Mouse (Mus musculus) hindbrain, embryonic 15.5 days (tissue): ENCODE measurements around the gene Fndc3b. TPM values are rescaled to one million over a fixed set of nuclear protein-coding genes. Genes with fewer than 3 reads are reported as not detected.

ENCODE experiments used
- ATAC-seq: fragments of 200-750 bp; cut with Nextera tagmentation; 2 replicates; pipeline ENCODE4 v1.8.0; 2017; ENCODE audit warnings: low read depth, moderate number of reproducible peaks, moderate TSS enrichment; ENCODE audit not compliant: low FRiP score
- H3K27ac ChIP-seq: fragments of 300-500 bp; sonication (generic); replicated peaks from 2 replicates; pipeline ENCODE4 v1.5.1; 2015; ENCODE audit warnings: mild to moderate bottlenecking, inconsistent platforms
- H3K27me3 ChIP-seq: fragments of 300-500 bp; sonication (generic); 2 replicates; pipeline ENCODE4 v1.6.1; 2015; ENCODE audit warnings: control low read depth, inconsistent platforms
- H3K36me3 ChIP-seq: fragments of 300-500 bp; sonication (generic); 2 replicates; pipeline ENCODE4 v1.6.1; 2015; ENCODE audit warnings: control low read depth, inconsistent platforms
- H3K4me1 ChIP-seq: fragments of 300-500 bp; sonication (generic); replicated peaks from 2 replicates; pipeline ENCODE4 v1.6.1; 2015; ENCODE audit warnings: control low read depth, inconsistent platforms
- H3K4me2 ChIP-seq: fragments of 300-500 bp; sonication (generic); 2 replicates; pipeline ENCODE4 v1.6.1; 2015; ENCODE audit warnings: moderate library complexity, mild to moderate bottlenecking, inconsistent platforms
- H3K4me3 ChIP-seq: fragments of 300-500 bp; sonication (generic); 2 replicates; pipeline ENCODE4 v1.5.1; 2015; ENCODE audit warnings: mild to moderate bottlenecking, inconsistent platforms
- H3K9ac ChIP-seq: fragments of 300-500 bp; sonication (generic); 2 replicates; pipeline ENCODE4 v1.6.1; 2015; ENCODE audit warnings: inconsistent platforms
- H3K9me3 ChIP-seq: fragments of 300-500 bp; sonication (generic); 2 replicates; pipeline ENCODE4 v1.6.1; 2016; ENCODE audit warnings: control low read depth, inconsistent platforms
- WGBS: fragments of 180-500 bp; shearing (Covaris S2); methylation state at CpG from one replicate; pipeline ENCODE4 v1.1.7; 2015; 5-methylcytosine and 5-hydroxymethylcytosine counted together
- polyA plus RNA-seq: library from polyadenylated mRNA; unstranded; fragments of >200 nt; fragmentation: Nextera tagmentation; extraction: Ambion mirVana; gene quantifications from 2 replicates; pipeline ENCODE4 v1.2.1, GENCODE M21; 2015

Fndc3b gene
- polyA plus RNA-seq, 1 experiment from 2014 or later: 7.5 TPM

DNA sequence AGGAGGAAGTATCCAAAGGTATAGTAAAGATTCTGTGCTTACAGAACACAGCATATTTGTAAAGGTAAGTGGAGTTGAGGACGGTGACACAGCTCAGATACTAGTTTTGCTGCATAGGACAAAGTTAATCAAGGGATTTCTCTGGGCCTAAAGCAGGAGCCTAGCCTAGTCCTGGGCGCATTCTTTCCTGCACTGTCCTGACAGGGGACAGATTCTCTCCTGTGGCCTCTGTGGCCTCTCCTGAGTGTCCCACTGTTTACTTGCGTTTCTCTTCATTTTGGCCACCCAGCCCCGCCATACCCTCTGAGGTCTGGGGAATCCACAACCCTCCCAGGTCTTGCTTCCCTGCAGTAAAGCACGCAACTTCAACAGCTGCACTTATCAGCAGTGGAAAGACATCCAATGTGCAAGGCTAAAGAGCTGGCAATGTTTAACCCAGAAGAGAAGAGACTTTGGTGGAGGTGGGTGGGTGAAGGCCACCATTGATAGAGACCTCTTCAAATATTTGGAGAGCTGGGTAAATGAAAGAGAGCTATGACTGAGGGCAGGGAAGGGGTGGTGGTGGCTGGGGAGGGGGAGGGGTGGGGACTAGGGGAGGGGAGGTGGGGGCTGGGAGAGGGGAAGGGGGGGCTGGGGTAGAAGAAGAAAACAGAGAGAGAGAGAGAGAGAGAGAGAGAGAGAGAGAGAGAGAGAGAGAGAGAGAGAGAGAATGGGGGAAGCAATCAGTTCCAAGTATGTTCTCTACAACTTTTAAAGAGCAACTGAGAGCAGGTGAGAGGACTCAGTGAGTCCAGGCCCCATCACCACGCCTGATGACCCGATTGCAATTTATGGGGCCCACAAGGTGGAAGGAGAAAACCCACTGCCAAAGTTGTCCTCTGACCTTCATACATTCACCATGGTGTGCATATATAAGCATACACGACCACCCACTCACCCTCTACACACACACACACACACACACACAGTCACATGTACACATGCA lies 18.0 kb upstream of the Fndc3b start:
- Histone ChIP-seq H3K4me2 (no peak overlapping the region), H3K36me3 (no peaks in the 10 kb centered on the region), H3K9ac (no peak overlapping the region), H3K4me3 (no peak overlapping the region), H3K9me3 (no peaks in the 10 kb centered on the region), H3K27ac (no peak overlapping the region), H3K27me3 (no peaks in the 10 kb centered on the region), H3K4me1 (no peaks in the 10 kb centered on the region)
- WGBS: 84% methylated on average over 8 of the region's 8 CpGs
- ATAC-seq: no peak

- Histone ChIP-seq H3K27me3 (no peaks in the 10 kb centered on the region), H3K36me3 (no peaks in the 10 kb centered on the region), H3K4me3 (no peak overlapping the region), H3K4me2 (no peak overlapping the region), H3K9me3 (no peaks in the 10 kb centered on the region), H3K4me1 (no peaks in the 10 kb centered on the region), H3K27ac (no peak overlapping the region), H3K9ac (no peak overlapping the region)
- no peak for ATAC-seq
- 9% methylated on average over 7 of the region's 7 CpGs for WGBS
Observed at GRCm38 (mm10) chr3:27728176-27728575, 17.1 kb upstream of the Fndc3b start.

DNA sequence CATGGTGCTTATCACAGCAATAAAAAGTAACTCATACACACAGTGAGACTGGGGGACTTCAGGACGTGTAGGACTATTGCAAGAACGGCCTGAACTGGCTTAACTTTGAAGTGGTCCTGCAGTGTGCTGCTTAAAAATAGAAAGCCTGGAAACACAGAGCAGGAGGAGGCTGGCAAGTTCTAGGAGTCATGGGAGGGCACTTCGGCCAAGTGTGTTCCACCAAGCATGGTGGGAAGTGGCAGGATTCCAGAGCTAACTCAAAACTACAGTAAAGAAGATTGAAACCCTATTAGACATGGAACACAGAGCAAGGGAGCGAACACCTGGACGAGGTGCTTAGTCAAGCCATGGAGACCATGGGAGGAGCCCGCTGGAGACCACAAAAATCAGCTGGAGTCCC lies 14.6 kb upstream of the Fndc3b start:
- Histone ChIP-seq H3K9me3 (no peaks in the 10 kb centered on the region), H3K27ac (no peak overlapping the region), H3K36me3 (no peaks in the 10 kb centered on the region), H3K4me3 (no peak overlapping the region), H3K4me1 (no peaks in the 10 kb centered on the region), H3K4me2 (no peak overlapping the region), H3K9ac (no peak overlapping the region), H3K27me3 (no peaks in the 10 kb centered on the region)
- ATAC-seq: no peak
- WGBS: 84% methylated on average over 6 of the region's 6 CpGs

DNA sequence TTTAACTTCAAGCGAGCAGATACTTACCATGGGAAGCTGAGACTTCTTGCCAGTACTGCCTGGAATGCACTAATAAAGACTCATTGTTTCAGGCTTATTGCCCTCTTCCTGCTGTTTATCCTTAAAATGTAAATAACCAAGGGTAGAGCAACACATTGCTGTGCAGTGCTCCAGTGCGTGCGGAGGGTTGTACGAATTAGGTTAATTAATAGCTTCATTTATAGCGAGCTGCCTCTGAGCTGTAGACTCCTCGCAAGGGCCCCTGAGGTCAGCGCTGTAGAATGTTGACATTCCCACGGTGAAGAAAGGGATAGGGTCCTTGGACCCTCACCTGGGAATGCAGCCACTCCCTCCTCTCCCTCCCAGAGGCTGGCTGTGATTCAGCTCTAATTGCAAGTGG lies 13.1 kb upstream of the Fndc3b start:
- Histone ChIP-seq H3K27ac (no peak overlapping the region), H3K36me3 (no peaks in the 10 kb centered on the region), H3K4me2 (no peak overlapping the region), H3K9ac (no peak overlapping the region), H3K9me3 (no peaks in the 10 kb centered on the region), H3K4me3 (no peak overlapping the region), H3K4me1 (no peaks in the 10 kb centered on the region), H3K27me3 (no peaks in the 10 kb centered on the region)
- WGBS: 56% methylated on average over 8 of the region's 8 CpGs
- ATAC-seq: no peak

DNA sequence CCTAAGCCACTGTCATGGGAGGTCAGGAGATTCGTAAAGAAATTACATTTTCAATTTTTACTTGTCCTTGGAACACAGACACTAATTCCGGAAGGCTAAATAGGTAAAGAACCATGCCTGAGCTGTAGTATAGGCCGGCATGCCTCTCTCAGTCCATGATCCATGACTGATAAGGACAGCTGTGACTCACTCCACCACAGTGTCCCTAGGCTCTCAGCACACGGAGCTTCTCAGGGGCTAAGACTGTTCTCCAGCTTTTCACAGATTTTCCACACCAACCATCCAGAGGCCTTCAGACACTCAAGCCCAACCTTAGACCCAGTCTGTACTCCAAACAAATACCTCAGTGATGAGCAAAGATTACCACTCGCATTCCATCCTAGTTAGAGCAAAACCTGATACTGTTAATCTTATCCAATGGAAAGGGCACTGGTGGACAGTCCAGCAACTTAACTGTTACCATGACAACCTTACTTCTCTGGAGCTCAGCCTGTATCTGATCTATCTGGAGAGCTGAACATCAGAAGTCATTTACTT lies 7.8 kb upstream of the Fndc3b start:
- WGBS: 85% methylated on average over 5 of the region's 5 CpGs
- Histone ChIP-seq H3K27me3 (no peaks in the 10 kb centered on the region), H3K9me3 (no peaks in the 10 kb centered on the region), H3K9ac (no peak overlapping the region), H3K36me3 (no peaks in the 10 kb centered on the region), H3K4me3 (no peak overlapping the region), H3K27ac (no peak overlapping the region), H3K4me2 (no peak overlapping the region), H3K4me1 (no peaks in the 10 kb centered on the region)
- no peak for ATAC-seq

DNA sequence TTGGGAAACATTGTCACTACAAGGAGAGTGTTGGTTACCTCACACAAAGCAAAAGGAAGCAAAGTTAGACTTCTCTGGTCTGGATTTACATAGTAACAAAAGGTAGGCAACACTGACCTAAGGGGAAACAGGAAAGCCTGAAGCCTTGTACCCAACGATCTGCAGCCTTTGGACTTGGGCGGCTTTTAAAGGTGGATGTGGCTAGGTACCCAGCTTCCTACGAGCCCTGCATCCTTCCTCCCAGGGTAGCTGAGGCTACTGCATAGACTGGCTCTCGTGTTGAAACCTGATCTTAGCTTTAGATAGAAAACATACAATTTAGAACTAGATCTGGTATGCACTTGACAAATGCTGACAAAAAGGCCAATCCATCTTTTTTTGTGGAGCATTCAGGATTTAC lies 2.9 kb upstream of the Fndc3b start:
- Histone ChIP-seq H3K27me3 (no peaks in the 10 kb centered on the region), H3K27ac (no peak overlapping the region), H3K4me2 (no peak overlapping the region), H3K9ac (no peak overlapping the region), H3K4me3 (no peak overlapping the region), H3K9me3 (no peaks in the 10 kb centered on the region), H3K4me1 (peaks cover 5% of the 10 kb centered on the region; the same call in 1 of the 2 replicates), H3K36me3 (no peaks in the 10 kb centered on the region)
- ATAC-seq: no peak
- WGBS: 70% methylated on average over 4 of the region's 4 CpGs

- Histone ChIP-seq H3K9me3 (no peaks in the 10 kb centered on the region), H3K27ac (no peak overlapping the region), H3K4me2 (no peak overlapping the region), H3K36me3 (no peaks in the 10 kb centered on the region), H3K4me1 (peaks cover 11% of the 10 kb centered on the region; the same call in 1 of the 2 replicates), H3K4me3 (no peak overlapping the region), H3K9ac (no peak overlapping the region), H3K27me3 (no peaks in the 10 kb centered on the region)
- WGBS: 63% methylated on average over 6 of the region's 6 CpGs
- ATAC-seq: no peak
Observed at GRCm38 (mm10) chr3:27712421-27712820, 1.3 kb upstream of the Fndc3b start.

DNA sequence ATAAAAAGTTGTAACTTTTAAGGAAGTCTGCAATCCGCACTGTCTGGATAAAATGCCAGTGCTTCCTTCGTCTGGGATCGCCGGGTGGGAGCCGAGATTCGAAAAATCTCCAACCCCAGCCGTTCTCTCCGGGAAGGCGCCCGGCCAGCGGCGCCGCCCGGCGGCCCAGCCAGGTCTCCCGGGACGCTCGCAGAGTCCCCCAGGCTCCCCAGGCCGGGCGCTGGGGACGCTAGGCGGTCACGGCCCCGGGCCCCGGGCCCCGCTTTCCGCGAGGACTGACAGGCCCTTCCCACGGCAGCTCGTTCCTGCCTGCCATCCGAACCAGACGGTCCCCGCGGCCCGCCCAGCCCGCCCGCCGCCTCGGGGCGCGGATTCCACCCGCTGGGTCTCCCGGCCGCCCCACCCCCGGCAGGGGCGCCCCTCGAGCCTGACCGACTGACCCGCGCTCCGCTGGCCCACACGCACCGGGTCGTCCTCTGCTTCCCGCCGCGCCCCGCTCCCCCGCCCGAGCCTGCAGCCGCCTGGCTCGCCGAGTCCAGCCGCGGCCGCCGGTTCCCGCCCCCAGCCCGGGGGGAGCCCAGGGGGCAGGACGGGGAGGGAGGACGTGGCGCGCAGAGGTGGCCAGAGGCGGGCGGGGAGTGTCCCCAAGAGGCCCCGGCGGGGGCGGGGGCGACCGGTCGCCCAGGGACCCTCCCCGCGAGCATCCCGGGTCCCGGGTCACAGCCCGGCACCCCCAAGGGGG lies 1.0 kb downstream of the Fndc3b start:
- H3K4me2 ChIP-seq: peak overlapping the region; percentile 86
- WGBS: under 1% methylated on average over 67 of the region's 86 CpGs
- peak; percentile 65 for ATAC-seq
- H3K9ac ChIP-seq: peak overlapping the region; percentile 80
- H3K27ac ChIP-seq: peak overlapping the region; percentile 93
- peaks cover 11% of the 10 kb centered on the region; the same call in 1 of the 2 replicates for H3K4me1 ChIP-seq
- peak overlapping the region; percentile 98 for H3K4me3 ChIP-seq
- no peaks in the 10 kb centered on the region for H3K36me3 ChIP-seq
- H3K27me3 ChIP-seq: no peaks in the 10 kb centered on the region
- H3K9me3 ChIP-seq: no peaks in the 10 kb centered on the region

DNA sequence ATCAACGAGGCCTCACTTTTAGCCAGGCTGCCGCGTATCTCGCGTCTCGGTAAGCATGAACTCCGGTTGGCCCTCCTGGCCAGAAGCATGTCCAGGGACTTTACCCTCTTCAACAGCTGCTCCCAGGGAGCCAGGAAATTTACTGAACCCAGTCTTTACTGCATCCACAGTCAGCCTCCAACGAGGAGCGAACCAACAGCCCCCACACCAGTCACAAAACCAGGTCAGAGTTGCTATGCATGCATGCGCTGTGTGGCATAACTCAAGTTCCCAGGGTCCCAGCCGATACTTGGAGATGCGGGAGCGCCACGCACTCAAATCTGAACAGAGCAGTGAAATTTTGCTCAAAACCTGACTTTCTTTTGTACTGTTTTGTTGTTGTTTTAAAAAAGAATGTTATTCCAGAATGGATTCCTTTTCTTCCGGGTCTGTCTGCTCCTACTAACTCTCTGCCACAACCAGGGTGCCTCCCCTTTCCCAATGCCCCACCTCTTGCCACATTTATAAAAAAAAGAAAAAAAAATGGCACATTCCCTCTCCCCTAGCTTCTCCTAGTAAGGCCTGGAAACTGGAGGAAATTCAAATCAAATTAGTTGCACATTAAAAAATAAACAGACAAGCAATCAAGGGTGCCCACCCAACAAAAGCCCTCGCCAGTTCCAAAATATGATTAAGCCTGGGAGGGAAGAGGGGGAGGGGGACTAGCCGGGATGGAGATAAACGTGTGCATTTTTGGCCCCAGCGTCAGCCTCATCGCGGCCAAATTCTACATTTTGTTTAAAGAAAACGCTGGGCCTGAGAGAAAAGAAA lies 1.8 kb downstream of the Fndc3b start:
- Histone ChIP-seq H3K4me3 (peak overlapping the region; percentile 98), H3K4me2 (peak overlapping the region; percentile 86), H3K9me3 (no peaks in the 10 kb centered on the region), H3K27me3 (no peaks in the 10 kb centered on the region), H3K36me3 (no peaks in the 10 kb centered on the region), H3K4me1 (peaks cover 11% of the 10 kb centered on the region; the same call in 1 of the 2 replicates), H3K27ac (peak overlapping the region; percentile 93), H3K9ac (peak overlapping the region; percentile 80)
- WGBS: 3% methylated on average over 22 of the region's 22 CpGs
- ATAC-seq: no peak

DNA sequence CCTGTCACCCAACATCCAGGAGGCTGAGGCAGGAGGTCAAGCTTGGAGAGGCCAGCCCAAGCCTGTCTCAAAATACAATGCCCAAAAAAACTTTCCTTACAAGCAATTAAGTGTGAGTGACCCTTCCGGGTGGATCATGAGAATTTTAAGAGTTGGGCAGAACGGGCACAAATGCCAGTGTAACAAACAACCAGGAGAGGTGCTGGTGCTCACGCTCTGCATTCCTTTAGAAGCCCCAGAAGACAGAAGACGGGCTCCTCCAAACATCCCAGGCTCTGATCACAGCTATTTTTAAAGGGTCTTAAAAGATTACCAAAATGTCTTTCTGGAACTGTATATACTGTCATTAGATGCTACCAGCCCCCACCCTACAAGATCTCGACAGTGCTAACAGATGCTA lies 2.5 kb downstream of the Fndc3b start:
- ATAC-seq: no peak
- no peak overlapping the region for H3K27ac ChIP-seq
- H3K9me3 ChIP-seq: no peaks in the 10 kb centered on the region
- 29% methylated on average over 5 of the region's 5 CpGs for WGBS
- peak overlapping the region; percentile 98 for H3K4me3 ChIP-seq
- H3K36me3 ChIP-seq: no peaks in the 10 kb centered on the region
- no peaks in the 10 kb centered on the region for H3K27me3 ChIP-seq
- H3K4me1 ChIP-seq: peaks cover 11% of the 10 kb centered on the region; the same call in 1 of the 2 replicates
- H3K9ac ChIP-seq: 0 out of 2 replicates have a peak overlapping the region, but pooled peaks have one; percentile 12
- peak overlapping the region; percentile 86 for H3K4me2 ChIP-seq

DNA sequence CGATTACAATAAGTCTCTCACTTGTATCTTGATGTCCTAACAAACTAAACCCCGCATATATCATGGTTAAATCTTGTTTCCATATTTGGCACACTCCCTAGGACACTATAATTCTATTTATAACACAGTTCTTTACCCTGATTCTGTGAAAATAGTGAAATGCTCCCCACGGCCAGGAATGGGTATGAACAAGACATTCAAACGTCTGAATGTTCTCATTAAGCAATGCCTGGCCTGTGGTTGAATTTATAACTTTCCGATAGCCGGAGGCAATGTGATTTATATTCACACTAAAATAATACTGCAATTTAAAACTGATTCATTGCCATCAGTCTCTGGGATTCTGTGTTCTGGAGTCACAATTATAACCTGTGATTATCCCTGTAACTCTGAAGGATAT lies 5.3 kb downstream of the Fndc3b start:
- no peak overlapping the region for H3K4me3 ChIP-seq
- no peaks in the 10 kb centered on the region for H3K27me3 ChIP-seq
- no peak overlapping the region for H3K4me2 ChIP-seq
- no peak overlapping the region for H3K9ac ChIP-seq
- ATAC-seq: no peak
- no peak overlapping the region for H3K27ac ChIP-seq
- peaks cover 11% of the 10 kb centered on the region; the same call in 1 of the 2 replicates for H3K4me1 ChIP-seq
- 72% methylated on average over 6 of the region's 6 CpGs for WGBS
- no peaks in the 10 kb centered on the region for H3K9me3 ChIP-seq
- no peaks in the 10 kb centered on the region for H3K36me3 ChIP-seq
